Comparison of ENCODE assay signal across 8 mouse cellular contexts in the genomic region with DNA sequence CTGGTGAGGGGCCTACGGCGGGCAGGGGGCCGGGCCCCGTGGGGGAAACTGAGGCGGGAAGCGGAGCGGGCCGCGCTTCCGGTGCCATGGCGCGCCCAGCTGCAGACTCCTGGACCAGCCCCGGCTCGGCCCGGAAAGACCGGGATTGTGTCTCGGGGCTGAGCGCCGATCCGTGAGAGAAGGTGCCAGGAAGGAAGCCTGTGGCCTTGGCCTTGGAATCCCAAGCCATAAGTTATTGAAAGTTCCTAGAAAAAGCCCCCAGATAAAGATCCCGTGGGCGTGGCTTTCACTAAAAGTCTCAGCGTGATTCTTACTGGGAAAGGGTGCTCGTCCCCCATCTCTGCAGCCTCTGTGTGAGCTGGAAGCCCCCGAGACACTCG. TPM values are rescaled to one million over a fixed set of nuclear protein-coding genes. Genes with fewer than 3 reads are reported as not detected.
A peak's percentile ranks its signal among the peaks of the same experiment; 100 is the strongest.
DNase-seq lines count a peak whose midpoint lies in the region; ATAC-seq and TF ChIP-seq lines count a peak whose summit lies in the region.

No protein-coding gene starts in this region.

- H3K9ac ChIP-seq in intestine, postnatal 0 days (ENCODE audit: low read depth, low read length), result peak overlapping the region; percentile 95
- peak overlapping the region; percentile 86 for H3K9ac ChIP-seq in neural tube, embryonic 13.5 days

- intact Hi-C loops in left cerebral cortex, adult 2 months (cut with DNase I), result loop anchor here (5.0 kb wide), 1 partner anchor 188 kb away; no protein-coding TSS in a partner anchor
- intact Hi-C loops in left cerebral cortex, postnatal 10 days (cut with DNase I), result loop anchor here (2.0 kb wide), 1 partner anchor 77 kb away; no protein-coding TSS in a partner anchor
- intact Hi-C loops in gastrocnemius, postnatal 36 days (cut with DNase I), result no loop called here

- WGBS in intestine, postnatal 0 days, result under 1% methylated on average over 26 of the region's 26 CpGs
- 1% methylated on average over 26 of the region's 26 CpGs for WGBS in neural tube, embryonic 13.5 days

- no peak for TF ChIP-seq POLR2A in cortical plate, adult 2 months (IDR thresholded peaks at IDR 0.05; ENCODE audit: extremely low read depth, insufficient read depth, low read length)

- ATAC-seq in intestine, postnatal 0 days, result peak; percentile 1; the same call in 1 of the 2 replicates
- peak; percentile 49; the same call in 1 of the 2 replicates for ATAC-seq in neural tube, embryonic 13.5 days (ENCODE audit: low read depth)

- H3K36me3 ChIP-seq in intestine, postnatal 0 days (ENCODE audit: control insufficient read depth, insufficient read depth), result peaks cover 19% of the 10 kb centered on the region
- H3K36me3 ChIP-seq in neural tube, embryonic 13.5 days, result peaks cover 26% of the 10 kb centered on the region

- H3K4me3 ChIP-seq in left cerebral cortex, adult 2 months, result peak overlapping the region; percentile 66
- peak overlapping the region; percentile 68 for H3K4me3 ChIP-seq in cortical plate, adult 2 months (ENCODE audit: insufficient read depth, low read length)
- H3K4me3 ChIP-seq in intestine, postnatal 0 days (ENCODE audit: low read depth, low read length), result peak overlapping the region; percentile 96
- peak overlapping the region; percentile 82 for H3K4me3 ChIP-seq in neural tube, embryonic 13.5 days

- H3K4me2 ChIP-seq in intestine, postnatal 0 days (replicated peaks; ENCODE audit: low read depth), result peak overlapping the region; percentile 85
- H3K4me2 ChIP-seq in neural tube, embryonic 13.5 days, result peak overlapping the region; percentile 98

- peaks cover 5% of the 10 kb centered on the region for H3K4me1 ChIP-seq in cortical plate, adult 2 months (ENCODE audit: control insufficient read depth, insufficient read depth, low read length)
- H3K4me1 ChIP-seq in intestine, postnatal 0 days (replicated peaks; ENCODE audit: control insufficient read depth, insufficient read depth, low read length), result 0 out of 2 replicates have a peak, but pooled peaks cover 3% of the 10 kb centered on the region
- peaks cover 46% of the 10 kb centered on the region for H3K4me1 ChIP-seq in neural tube, embryonic 13.5 days (replicated peaks)

- no peaks in the 10 kb centered on the region for H3K27me3 ChIP-seq in intestine, postnatal 0 days (replicated peaks; ENCODE audit: control insufficient read depth, insufficient read depth, low read length)
- H3K27me3 ChIP-seq in neural tube, embryonic 13.5 days, result no peaks in the 10 kb centered on the region

- H3K9me3 ChIP-seq in intestine, postnatal 0 days (ENCODE audit: control insufficient read depth), result no peaks in the 10 kb centered on the region
- no peaks in the 10 kb centered on the region for H3K9me3 ChIP-seq in neural tube, embryonic 13.5 days

- TF ChIP-seq CTCF in left cerebral cortex, adult 2 months (IDR thresholded peaks at IDR 0.05), result no peak
- no peak for TF ChIP-seq CTCF in cortical plate, adult 2 months (IDR thresholded peaks at IDR 0.05; ENCODE audit: extremely low read depth, insufficient read depth, low read length)
- no peak for TF ChIP-seq CTCF in intestine, postnatal 0 days (IDR thresholded peaks at IDR 0.05; ENCODE audit: low read depth)

- no peak for DNase-seq in left cerebral cortex, adult 2 months (ENCODE audit: extremely low spot score in 1 of 2, low spot score in 2 of 2)
- DNase-seq in left cerebral cortex, postnatal 10 days (ENCODE audit: extremely low spot score in 1 of 2, low spot score in 2 of 2), result no peak
- DNase-seq in gastrocnemius, postnatal 36 days, result no peak
- DNase-seq in urinary bladder, postnatal 25 days (ENCODE audit: low spot score), result no peak
- no peak for DNase-seq in cerebellum, adult 11 months

- peak overlapping the region; percentile 92 for H3K27ac ChIP-seq in left cerebral cortex, adult 2 months
- H3K27ac ChIP-seq in cortical plate, adult 2 months (ENCODE audit: insufficient read depth, low read length), result no peak overlapping the region
- peak overlapping the region; percentile 82 for H3K27ac ChIP-seq in intestine, postnatal 0 days (ENCODE audit: low read depth, low read length)
- peak overlapping the region; percentile 83 for H3K27ac ChIP-seq in neural tube, embryonic 13.5 days (replicated peaks)

RNA-seq across cellular contexts. Expression of gene Chmp6, which starts 0.7 kb away (rescaled TPM):
- total RNA-seq in left cerebral cortex, adult 2 months (2021), result 10 to 100 TPM; 37.2 to 43.6 TPM
- 10 to 100 TPM; 43.0 to 46.9 TPM for total RNA-seq in left cerebral cortex, postnatal 10 days (2021)
- polyA plus RNA-seq in cortical plate, adult 2 months (2012; rRNA removed), result 44.2 and 48.1 TPM in 2 replicates
- 121 and 123 TPM in 2 replicates for polyA plus RNA-seq in intestine, postnatal 0 days (2015; fragmentation: Nextera tagmentation; extraction: Ambion mirVana)
- 97.5 and 102 TPM in 2 replicates for polyA plus RNA-seq in neural tube, embryonic 13.5 days (2015; fragmentation: Nextera tagmentation; extraction: Ambion mirVana)
- total RNA-seq in gastrocnemius, postnatal 36 days (2021), result 10 to 100 TPM; 23.6 to 28.6 TPM

RNA-seq across cellular contexts. Expression of gene Baiap2, which starts 28.6 kb away (rescaled TPM):
- total RNA-seq in left cerebral cortex, adult 2 months (2021), result 100 to 1,000 TPM; 249 to 287 TPM
- total RNA-seq in left cerebral cortex, postnatal 10 days (2021), result 100 to 1,000 TPM; 116 to 122 TPM
- 234 and 253 TPM in 2 replicates for polyA plus RNA-seq in cortical plate, adult 2 months (2012; rRNA removed)
- 4.2 and 4.3 TPM in 2 replicates for polyA plus RNA-seq in intestine, postnatal 0 days (2015; fragmentation: Nextera tagmentation; extraction: Ambion mirVana)
- polyA plus RNA-seq in neural tube, embryonic 13.5 days (2015; fragmentation: Nextera tagmentation; extraction: Ambion mirVana), result 11.1 and 12.7 TPM in 2 replicates
- total RNA-seq in gastrocnemius, postnatal 36 days (2021), result 1 to 10 TPM; 1.8 to 2.6 TPM

Comparison
In these comparisons a context has a peak if more than half of its experiments do, and no peak if none do; other contexts are left out.
1. RNA of gene Baiap2, which starts 28.6 kb away (total RNA-seq): 249 to 287 TPM in left cerebral cortex, adult 2 months and 116 to 122 TPM in left cerebral cortex, postnatal 10 days; 1.8 to 2.6 TPM in gastrocnemius, postnatal 36 days; every median in the first group is over 10 times any median in the second.
2. Peak in every context shown above with its lines, with median percentiles within 50 percentile points of each other: H3K4me3 ChIP-seq.